Mouse (Mus musculus) embryo, embryonic 9.5 days (tissue): ENCODE data around the gene Aoc1.
A peak's percentile ranks its signal among the peaks of the same experiment; 100 is the strongest.

Source experiments
- DNase-seq: peaks from one replicate; pipeline ENCODE4 v3.0.0-alpha.2; 2017; ENCODE audit errors: extremely low spot score

The Aoc1 gene

GRCm38 (mm10) chr6:48909229-48909628, 36.5 kb downstream of the Aoc1 start:
- no peak for DNase-seq

- DNase-seq, result peak; percentile 4
These were observed 39.3 kb downstream of the Aoc1 start for GRCm38 (mm10) chr6:48912033-48912432.

GRCm38 (mm10) chr6:48913587-48913986, 40.9 kb downstream of the Aoc1 start:
- DNase-seq, result no peak

DNA sequence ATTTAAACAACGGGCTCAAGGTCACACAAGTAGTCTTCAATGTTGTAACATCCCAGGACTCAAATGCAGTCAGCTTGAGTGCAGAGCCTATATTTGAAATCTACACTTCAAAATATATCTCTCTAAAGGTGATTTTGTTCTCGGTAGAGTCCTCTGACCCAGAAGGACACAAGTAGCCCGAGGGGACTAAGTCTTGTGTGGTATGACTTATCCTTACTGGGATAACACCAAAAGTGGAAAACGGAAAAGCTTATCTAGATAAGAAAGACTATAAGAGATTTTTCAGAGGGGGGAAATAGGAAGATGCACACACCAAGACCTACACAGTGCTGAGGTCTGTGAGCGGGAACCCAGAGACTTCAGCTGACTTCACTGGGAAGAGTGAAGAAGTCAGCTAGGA, 56.9 kb downstream of the Aoc1 start, which contains the start of gene 1600015I10Rik:
1600015I10Rik (plus strand) TSS at position 301 of the 400 bp plus-strand sequence.
- DNase-seq, result no peak

- no peak for DNase-seq
These were observed 76.9 kb downstream of the Aoc1 start for GRCm38 (mm10) chr6:48949596-48949995.

DNA sequence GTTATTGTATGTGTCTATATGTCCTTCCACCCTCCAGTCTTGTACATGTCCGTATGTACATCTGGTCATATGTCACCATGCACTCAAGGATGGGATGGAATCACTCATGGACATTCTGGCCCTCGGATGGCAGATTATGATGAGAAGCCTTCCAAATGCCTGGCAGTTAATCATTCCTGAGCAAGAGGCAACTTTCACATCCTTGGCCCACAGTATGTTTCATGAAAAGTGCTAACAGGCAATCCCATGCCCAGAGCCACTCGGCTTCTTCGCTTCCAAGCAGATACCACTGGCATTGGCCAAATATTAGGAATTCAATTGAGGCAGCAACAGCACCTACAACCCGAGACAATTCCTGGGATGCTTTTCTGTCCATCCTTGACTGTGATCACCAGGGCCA, 78.0 kb downstream of the Aoc1 start:
- DNase-seq, result no peak

DNA sequence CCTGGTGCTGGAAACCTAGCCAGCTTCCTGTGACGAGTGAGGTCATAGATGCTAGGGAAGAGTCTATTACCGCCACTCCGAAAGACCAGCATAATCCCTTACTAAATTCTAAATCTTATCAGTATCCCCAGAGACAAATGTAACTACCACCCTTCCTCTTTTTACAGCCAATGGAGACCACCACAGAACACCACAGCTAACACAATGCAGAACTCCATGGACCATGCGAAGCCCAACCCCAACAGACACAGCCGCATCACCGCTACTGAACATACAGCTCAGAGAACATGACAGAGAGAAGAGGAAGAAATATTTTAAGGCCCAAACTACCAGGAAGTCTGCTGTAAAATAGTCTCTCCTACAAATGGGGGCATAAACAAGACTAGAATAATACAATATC, 78.9 kb downstream of the Aoc1 start:
- DNase-seq, result no peak

DNA sequence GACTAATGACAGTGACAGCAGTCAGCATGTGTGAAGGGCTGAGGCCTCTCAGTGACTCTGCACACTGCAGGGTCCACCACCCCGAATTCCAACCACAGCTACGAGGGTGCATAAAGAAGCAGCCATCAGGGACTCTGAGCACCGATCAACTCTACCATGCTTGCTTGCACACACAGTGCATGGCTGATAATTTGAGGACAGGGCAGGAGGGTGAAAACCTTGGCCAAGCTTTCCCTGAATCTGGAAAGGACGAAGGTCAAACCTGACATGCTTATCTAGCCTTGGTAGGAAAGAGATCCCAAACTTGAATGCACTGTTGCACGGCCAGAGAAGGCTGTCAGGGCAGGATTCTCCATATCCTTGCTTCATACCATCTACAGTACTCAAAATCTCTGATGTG, 80.5 kb downstream of the Aoc1 start:
- DNase-seq, result no peak

DNA sequence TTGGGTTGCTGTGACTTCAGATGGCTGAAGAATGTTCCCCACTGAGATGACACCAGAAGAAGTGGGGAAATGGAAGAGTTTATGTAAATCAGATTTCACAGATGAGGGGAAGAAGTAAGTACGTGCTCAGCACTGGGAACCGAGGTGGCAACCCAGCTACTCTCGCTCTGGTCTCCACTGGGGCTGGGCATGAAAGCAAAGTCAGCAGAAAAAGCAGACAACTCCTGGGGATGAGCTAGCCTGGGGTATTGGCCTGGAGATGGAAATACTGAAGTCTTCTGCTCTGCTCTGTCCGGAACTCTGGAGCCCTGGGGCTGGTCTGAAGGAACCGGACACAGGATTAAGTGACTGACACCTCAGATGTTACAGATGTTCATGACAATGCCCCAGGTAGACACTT, 81.5 kb downstream of the Aoc1 start:
- no peak for DNase-seq

- peak; percentile 4 for DNase-seq
These were observed 82.2 kb downstream of the Aoc1 start for GRCm38 (mm10) chr6:48954946-48955345.

DNA sequence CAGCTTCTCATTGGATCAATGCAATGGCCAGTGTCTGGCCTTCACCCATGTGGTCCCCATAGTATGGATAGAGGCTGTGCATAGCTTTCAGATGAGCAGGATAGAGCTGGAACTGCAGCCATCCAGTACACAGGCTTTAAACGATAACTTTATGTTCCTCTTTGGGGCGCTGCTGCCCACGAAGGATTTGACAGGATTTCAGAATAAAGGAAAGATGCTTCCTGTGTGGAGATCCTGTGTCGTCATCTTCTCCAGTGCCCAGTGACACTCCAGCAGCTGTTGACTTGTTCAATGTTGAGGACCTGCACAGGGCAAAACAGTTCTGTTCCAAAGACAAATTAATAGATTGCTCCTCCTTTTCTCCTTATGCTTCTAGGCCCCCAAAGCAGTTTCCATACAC, 84.1 kb downstream of the Aoc1 start:
- no peak for DNase-seq

GRCm38 (mm10) chr6:48958053-48958452, 85.4 kb downstream of the Aoc1 start:
- peak; percentile 4 for DNase-seq
